In the genomic region with DNA sequence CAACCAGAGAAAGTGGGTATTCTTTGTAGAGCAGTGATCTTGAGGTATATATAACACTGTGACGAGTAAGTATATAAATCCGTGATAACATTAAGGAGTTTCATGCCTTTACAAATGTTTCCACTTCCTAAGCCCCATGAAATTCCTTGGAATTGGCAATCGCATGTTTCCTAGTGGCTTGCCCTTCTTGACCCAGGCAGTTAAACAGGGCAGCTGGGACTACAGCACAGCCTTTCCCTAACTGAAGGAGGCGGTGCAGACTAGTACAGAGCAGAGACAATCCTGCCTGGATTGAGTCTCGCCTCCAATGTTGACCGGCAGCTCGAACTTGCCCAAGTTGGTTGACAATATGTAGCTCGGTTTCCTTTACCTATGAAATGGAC, we compare ENCODE assay signal across 8 mouse cellular contexts. TPM values are rescaled to one million over a fixed set of nuclear protein-coding genes. Genes with fewer than 3 reads are reported as not detected.
DNase-seq lines count a peak whose midpoint lies in the region; ATAC-seq and TF ChIP-seq lines count a peak whose summit lies in the region.

No protein-coding gene starts in this region.

- peak; percentile 40 for DNase-seq in cerebellum, adult 11-12 months
- no peak for DNase-seq in cerebellum, adult 11 months
- DNase-seq in NIH3T3 (ENCODE audit: low read depth) = peak; percentile 73
- no peak for DNase-seq in heart, embryonic 10.5 days (ENCODE audit: low spot score)
- DNase-seq in lung, postnatal 25 days (ENCODE audit: low spot score) = peak; percentile 54
- DNase-seq in spleen, postnatal 10 days (ENCODE audit: low spot score in 2 of 2) = peak; percentile 46 to 51

- H3K4me1 ChIP-seq in cortical plate, adult 2 months (ENCODE audit: control insufficient read depth, insufficient read depth, low read length) = peaks cover 4% of the 10 kb centered on the region
- H3K4me1 ChIP-seq in heart, embryonic 10.5 days = peaks cover 27% of the 10 kb centered on the region
- H3K4me1 ChIP-seq in kidney, embryonic 15.5 days = peaks cover 47% of the 10 kb centered on the region

- no peaks in the 10 kb centered on the region for H3K9me3 ChIP-seq in heart, embryonic 10.5 days
- H3K9me3 ChIP-seq in kidney, embryonic 15.5 days (replicated peaks) = no peaks in the 10 kb centered on the region

- TF ChIP-seq POLR2A in cortical plate, adult 2 months (IDR thresholded peaks at IDR 0.05; ENCODE audit: extremely low read depth, insufficient read depth, low read length) = no peak

- peak overlapping the region; percentile 76 for H3K4me3 ChIP-seq in cortical plate, adult 2 months (ENCODE audit: insufficient read depth, low read length)
- H3K4me3 ChIP-seq in heart, embryonic 10.5 days = peak overlapping the region; percentile 86
- H3K4me3 ChIP-seq in kidney, embryonic 15.5 days (replicated peaks) = peak overlapping the region; percentile 76

- TF ChIP-seq CTCF in cortical plate, adult 2 months (IDR thresholded peaks at IDR 0.05; ENCODE audit: extremely low read depth, insufficient read depth, low read length) = peak; percentile 16; the same call in 1 of the 2 replicates

- H3K4me2 ChIP-seq in kidney, embryonic 15.5 days = peak overlapping the region; percentile 83

- peaks cover 19% of the 10 kb centered on the region for H3K36me3 ChIP-seq in heart, embryonic 10.5 days
- H3K36me3 ChIP-seq in kidney, embryonic 15.5 days = peaks cover 18% of the 10 kb centered on the region

- H3K27me3 ChIP-seq in heart, embryonic 10.5 days (ENCODE audit: insufficient read depth, poor library complexity, severe bottlenecking) = no peaks in the 10 kb centered on the region
- no peaks in the 10 kb centered on the region for H3K27me3 ChIP-seq in kidney, embryonic 15.5 days

- WGBS in heart, embryonic 10.5 days = under 1% methylated on average over 8 of the region's 8 CpGs
- under 1% methylated on average over 8 of the region's 8 CpGs for WGBS in kidney, embryonic 15.5 days

- peak; percentile 76 for ATAC-seq in kidney, embryonic 15.5 days (replicated peaks; ENCODE audit: low FRiP score)

- peak overlapping the region; percentile 78 for H3K9ac ChIP-seq in kidney, embryonic 15.5 days

- peak overlapping the region; percentile 86 for H3K27ac ChIP-seq in cortical plate, adult 2 months (ENCODE audit: insufficient read depth, low read length)
- H3K27ac ChIP-seq in heart, embryonic 10.5 days = peak overlapping the region; percentile 98
- peak overlapping the region; percentile 96 for H3K27ac ChIP-seq in kidney, embryonic 15.5 days

RNA-seq across cellular contexts. Expression of gene Eid3, which starts 6.9 kb away (rescaled TPM):
- 0.61 and 0.68 TPM in 2 replicates for polyA plus RNA-seq in cortical plate, adult 2 months (2012; rRNA removed)
- polyA plus RNA-seq in heart, embryonic 10.5 days (2016; fragmentation: Nextera tagmentation; extraction: Ambion mirVana) = 0.28 and 0.55 TPM in 2 replicates
- polyA plus RNA-seq in kidney, embryonic 15.5 days (2015; fragmentation: Nextera tagmentation; extraction: Ambion mirVana) = 0.19 and 0.24 TPM in 2 replicates

RNA-seq across cellular contexts. Expression of gene Txnrd1, which starts 25.8 kb away (rescaled TPM):
- polyA plus RNA-seq in cortical plate, adult 2 months (2012; rRNA removed) = 36.8 and 38.3 TPM in 2 replicates
- polyA plus RNA-seq in heart, embryonic 10.5 days (2016; fragmentation: Nextera tagmentation; extraction: Ambion mirVana) = 102 and 120 TPM in 2 replicates
- polyA plus RNA-seq in kidney, embryonic 15.5 days (2015; fragmentation: Nextera tagmentation; extraction: Ambion mirVana) = 105 and 107 TPM in 2 replicates

Comparison
In these comparisons a context has a peak if more than half of its experiments do, and no peak if none do; other contexts are left out.
1. DNase-seq: peak in cerebellum, adult 11-12 months (single experiment), NIH3T3 (single experiment), lung, postnatal 25 days (single experiment) and spleen, postnatal 10 days (2 of 2); none in cerebellum, adult 11 months (single experiment) and heart, embryonic 10.5 days (single experiment).
2. Peak in every context shown above with its lines, with median percentiles within 50 percentile points of each other: H3K27ac ChIP-seq and H3K4me3 ChIP-seq.